Mouse (Mus musculus) large intestine, adult 2 months (tissue): ENCODE measurements around the gene Itpk1. TPM values are rescaled to one million over a fixed set of nuclear protein-coding genes. Genes with fewer than 3 reads are reported as not detected.
"Not testable (repeated sequence)": the region's sequence is repeated elsewhere in the genome, so short reads cannot be mapped to it uniquely, and the experiment has no call there.

ENCODE experiments used
- DNase-seq: peaks from one replicate; pipeline ENCODE4 v3.0.0-alpha.2; 2012; ENCODE audit warnings: low read depth, low spot score
- WGBS: fragments of 180-500 bp; shearing (Covaris S2); methylation state at CpG from one replicate; pipeline ENCODE4 v1.1.7; 2018; 5-methylcytosine and 5-hydroxymethylcytosine counted together
- polyA plus RNA-seq: library from polyadenylated mRNA; depleted of rRNA; stranded (reverse); fragments of >200 nt; gene quantifications from 2 replicates; pipeline ENCODE4 v1.2.3, GENCODE M21; 2012

Gene Itpk1
- polyA plus RNA-seq, 1 experiment = 205 TPM

DNA sequence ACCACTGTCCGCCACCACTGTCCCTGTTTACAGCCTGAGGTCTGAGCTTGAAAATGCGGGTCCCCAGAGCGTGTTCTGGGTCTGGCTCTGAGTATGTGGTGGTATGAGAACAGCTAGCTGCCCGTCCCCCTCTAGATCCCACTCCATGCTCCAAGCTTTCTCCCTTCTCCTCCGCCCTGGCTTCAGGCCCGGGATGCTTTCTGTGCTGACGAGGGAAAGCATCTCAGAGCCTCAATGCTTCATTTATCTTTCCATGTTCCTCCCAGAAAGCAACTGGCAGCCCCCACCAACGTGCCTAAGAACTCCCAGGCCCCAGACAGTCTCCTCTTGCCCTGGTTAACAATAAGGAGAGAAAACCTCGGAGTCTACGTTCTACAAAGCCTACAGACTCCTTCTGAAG, 67.5 kb downstream of the Itpk1 start:
- WGBS = 87% methylated on average over 10 of the region's 10 CpGs
- DNase-seq = no peak

DNA sequence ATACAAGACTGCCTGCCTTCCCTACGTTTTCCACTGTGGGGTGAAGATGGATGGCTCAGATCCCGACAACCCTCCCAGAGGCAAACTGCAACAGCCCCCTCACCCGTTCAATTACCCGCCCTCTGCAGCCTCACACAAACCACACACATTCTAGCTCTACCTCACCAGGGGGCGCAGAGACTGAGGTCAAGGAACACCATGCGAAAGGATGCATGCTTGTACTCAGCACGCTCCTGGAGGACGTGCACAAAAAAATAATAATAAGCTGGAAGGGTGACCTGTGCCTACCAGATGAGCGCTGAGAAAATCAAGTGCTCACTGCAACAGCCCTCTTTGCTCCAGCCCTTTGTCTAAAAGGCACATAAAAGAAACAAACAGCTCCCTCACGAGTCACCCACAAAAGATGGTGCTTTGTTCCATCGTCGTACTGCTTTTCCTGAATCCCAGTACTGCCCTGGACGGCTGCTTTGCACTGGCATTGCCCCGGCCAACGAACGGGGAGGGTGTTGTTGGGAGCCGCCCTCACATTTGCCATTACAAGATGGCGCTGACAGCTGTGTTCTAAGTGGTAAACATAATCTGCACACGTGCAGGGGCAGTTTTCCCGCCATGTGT, 70.2 kb downstream of the Itpk1 start:
- 83% methylated on average over 19 of the region's 20 CpGs for WGBS
- DNase-seq = no peak

DNA sequence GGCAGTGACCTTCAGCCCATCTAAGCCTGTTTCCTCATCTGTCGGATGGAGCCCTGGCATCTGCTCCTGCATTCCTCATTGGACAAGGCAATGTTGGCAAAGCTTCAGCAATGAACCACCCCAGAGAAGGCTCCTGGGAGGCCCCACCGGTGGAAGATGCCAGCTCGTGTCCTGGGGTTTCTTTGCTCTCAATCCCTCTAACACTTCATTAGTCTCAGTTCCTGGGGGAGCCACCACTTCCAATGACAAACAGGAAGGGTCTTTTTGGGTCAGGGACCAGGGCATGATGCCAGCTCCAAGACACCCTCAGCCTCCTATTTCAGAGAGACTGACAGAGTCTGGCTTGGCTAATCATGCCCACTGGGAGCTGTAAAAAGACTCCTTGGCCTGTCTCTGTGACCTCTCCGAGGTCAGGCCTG, 71.6 kb downstream of the Itpk1 start:
- DNase-seq = no peak
- 31% methylated on average over 4 of the region's 4 CpGs for WGBS

DNA sequence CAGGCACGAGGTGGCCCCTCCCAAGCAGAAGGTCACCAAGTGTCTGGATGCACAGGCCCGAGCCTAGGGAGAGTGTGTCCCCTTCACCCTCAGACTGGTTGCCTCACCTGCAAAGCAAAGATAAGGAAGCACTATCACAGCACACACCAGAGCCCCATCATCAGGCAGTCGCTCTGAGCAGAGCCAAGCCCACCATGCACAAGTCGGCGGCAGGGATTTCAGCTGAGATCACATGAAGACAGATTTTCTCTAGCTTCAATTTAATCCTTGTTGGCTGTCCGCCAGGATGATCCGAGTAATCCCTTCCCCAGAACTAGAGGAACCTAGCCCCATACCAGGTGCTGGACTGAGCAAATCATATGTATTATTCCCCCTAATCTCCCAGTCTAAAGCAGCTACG, 73.0 kb downstream of the Itpk1 start:
- WGBS = 65% methylated on average over 8 of the region's 8 CpGs
- no peak for DNase-seq

DNA sequence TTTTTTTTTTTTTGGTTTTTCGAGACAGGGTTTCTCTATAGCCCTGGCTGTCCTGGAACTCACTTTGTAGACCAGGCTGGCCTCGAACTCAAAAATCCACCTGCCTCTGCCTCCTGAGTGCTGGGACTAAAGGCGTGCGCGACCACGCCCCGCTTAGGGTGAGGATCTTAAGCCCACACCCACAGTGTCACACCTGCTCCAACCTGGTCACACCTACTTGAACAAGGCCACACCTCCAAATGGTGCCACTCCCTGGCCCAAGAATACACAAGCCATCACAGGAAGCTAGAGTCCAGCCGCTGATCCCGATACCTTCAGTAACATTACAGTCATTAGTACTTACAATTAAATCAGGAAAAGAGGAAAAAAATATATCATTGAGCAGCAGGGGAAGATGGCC, 74.3 kb downstream of the Itpk1 start:
- not testable (repeated sequence) for DNase-seq
- 50% methylated on average over 9 of the region's 9 CpGs for WGBS

DNA sequence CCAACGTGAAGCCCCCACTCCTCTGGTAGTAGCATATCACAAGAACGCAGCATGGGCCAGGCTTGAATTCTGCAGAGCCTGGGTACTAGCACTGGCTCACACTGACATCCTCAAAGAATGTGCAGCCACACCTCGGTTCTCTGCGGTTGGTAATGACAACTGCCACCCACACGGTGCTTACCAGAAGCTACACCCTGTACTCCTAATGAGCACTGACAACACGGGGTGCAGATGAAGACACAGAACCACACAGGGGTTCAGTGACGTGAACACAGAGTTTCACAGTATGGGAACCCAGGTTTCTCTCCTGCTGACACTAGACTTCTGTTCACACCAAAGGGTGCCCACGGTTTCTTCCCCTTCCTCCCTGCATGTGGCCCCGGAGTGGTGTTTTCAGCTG, 76.5 kb downstream of the Itpk1 start:
- WGBS = 63% methylated on average over 9 of the region's 9 CpGs
- DNase-seq = no peak

DNA sequence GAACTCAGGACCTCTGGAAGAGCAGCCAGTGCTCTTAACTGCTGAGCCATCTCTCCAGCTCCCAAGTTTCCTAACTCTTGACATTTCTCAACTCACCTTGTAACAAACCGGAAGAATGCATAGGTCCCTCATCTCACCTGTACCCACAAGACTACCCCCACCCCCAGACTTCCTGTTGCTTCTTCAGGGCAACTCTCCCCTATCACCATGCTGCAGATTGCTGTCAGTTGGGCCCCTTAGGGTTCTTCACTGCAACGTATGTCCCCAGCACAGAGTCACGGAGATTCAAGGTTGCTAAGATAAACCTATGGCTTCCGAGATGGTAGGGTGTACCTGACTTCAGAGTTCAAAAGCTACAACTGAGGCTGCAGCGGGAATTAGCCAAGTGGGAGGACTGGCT, 77.2 kb downstream of the Itpk1 start:
- WGBS = 93% methylated on average over 5 of the region's 5 CpGs
- DNase-seq = no peak

DNA sequence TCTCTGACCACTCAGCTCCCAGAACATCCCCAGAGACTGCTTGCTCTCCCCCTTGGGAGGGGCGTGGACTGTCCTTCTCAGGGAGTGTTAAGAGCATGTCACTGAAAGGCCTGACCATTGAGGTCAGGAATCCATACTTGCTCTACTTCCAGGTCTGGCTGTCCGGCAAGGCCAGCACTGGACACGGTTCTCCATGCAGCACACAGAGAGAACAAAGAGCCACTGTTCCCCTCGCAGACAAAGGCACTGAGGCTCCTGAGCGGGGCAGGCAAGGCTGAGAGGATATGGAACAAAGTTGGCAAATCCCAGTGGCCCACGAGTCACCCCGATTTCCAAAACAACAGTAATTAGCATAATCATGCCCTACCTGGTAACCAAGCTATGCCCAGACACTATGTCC, 77.9 kb downstream of the Itpk1 start:
- 48% methylated on average over 7 of the region's 7 CpGs for WGBS
- no peak for DNase-seq

DNA sequence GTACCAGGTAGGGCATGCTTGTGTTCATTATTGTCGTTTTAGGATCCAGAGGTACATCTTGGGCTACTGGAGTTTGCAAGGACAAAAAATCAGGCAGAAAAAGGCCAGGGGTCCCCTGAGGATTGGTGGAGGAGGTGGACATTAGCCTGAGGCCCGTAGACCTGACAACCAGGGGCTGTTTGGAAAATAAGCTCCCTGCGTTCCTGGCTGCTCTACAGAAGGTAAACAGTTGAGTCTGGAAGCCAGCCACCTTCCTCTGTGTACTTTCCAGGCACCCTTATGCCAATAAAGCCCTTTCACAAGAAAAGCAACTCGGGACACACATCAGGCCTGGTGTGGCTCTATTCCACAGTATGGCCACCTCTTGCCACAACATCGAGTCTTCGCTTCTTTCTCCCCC, 79.0 kb downstream of the Itpk1 start:
- DNase-seq = no peak
- WGBS = 27% methylated on average over 6 of the region's 6 CpGs

DNA sequence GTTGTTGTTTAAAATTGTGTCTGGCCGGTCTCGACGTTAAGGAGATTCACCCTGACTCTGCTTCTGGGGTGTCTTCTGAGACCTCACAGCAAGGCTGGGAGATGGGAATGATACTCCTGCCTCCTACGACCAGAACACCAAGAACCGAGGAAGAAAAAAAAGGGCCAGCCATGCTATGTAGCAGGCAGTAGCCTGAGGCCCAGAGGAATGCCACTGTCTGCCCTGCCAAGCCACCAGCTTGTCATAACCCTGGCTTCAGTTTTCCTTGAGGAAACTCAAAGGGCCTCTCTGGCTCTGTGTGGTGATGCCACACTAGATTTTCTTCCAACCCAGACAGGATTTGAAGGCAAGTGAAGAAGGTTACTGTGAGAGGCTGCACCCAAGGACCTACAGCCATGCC, 79.6 kb downstream of the Itpk1 start:
- WGBS = 60% methylated on average over 5 of the region's 5 CpGs
- no peak for DNase-seq

DNA sequence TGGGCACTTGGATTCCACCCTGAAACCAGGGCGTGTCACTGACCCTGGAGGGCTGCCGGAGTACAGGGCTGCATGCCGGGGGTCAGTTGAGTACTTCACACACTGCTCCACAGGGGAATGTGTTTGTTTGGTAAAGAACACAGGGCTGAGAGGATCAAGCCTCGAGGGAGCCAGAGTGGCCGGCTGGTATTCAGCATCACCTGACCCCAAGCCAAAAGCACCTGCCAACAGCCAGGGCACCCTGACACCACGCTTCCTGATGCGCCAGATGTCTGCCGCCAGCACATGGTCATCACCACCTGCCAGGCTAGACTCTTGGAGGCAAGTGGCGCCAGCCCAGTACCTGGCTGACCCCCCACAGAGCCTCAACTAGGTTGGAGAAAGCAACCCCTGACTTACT, 80.9 kb downstream of the Itpk1 start:
- no peak for DNase-seq
- 42% methylated on average over 9 of the region's 9 CpGs for WGBS

DNA sequence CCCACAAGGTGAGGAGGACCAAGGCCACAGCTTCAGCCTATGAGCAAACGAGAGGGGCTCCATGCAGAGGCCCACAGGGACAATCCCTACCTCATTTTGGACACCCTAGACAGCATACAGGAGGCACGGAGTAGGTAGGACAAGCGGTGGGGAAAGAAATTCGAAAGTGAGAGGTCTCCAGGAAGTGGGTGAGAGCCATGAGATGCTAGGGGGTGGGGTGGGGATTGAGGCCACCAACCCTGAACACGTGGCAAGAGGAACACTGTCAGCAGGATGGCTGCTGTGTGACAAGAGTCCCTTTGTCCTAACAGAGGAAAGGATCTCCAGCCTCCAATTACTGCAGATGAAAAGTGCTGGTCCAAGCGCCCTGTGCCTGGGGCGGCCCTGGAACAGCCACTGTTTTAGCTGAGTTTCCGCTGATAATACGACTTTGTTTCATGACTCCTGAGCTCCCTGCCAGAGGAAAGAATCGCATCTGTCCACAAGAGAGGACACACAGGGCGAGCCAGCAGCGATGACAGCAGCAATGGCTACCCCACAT, 82.4 kb downstream of the Itpk1 start:
- WGBS = 40% methylated on average over 12 of the region's 12 CpGs

DNA sequence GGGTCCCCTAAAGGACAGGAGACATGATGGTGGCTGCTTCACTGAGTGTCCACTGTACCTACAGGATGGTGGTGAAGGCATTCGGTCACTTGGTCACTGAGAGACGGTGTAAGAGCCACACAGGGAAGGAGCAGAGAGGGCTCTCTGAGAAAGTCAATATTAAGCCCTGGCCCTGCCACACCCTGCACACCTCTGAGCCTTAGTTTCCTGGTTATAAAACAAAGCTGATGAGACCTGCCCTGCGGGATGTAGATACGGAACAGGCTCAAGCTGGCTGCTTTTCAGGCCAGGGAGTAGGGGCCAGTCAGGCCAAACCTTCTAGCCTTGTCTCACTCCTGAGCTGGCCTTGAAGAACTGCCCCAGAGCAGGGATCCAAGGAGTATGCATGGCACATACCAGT, 82.9 kb downstream of the Itpk1 start:
- DNase-seq = peak; percentile 77
- 40% methylated on average over 4 of the region's 4 CpGs for WGBS

More for the DNA sequence above, 82.4 kb downstream of the Itpk1 start:
- no peak for DNase-seq

DNA sequence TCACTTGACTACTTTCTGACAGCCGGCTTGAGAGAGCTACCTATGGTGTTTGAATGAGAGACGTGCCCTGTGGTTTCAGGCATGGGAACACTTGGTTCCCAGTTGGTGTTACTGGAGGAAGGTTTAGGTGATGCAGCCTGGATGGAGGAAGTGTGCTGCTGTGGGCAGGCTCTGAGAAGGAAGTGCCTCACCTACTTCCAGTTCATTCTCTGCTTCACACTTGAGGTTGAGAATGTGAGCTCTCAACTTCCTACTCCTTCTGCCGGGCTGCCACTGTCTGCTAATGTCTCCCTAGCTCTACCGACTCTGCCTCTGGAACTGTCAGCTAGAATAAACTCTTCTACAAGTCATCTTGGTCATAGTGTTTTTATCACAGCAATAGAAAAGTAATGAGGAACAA, 83.5 kb downstream of the Itpk1 start:
- DNase-seq = no peak
- 55% methylated on average over 4 of the region's 4 CpGs for WGBS

DNA sequence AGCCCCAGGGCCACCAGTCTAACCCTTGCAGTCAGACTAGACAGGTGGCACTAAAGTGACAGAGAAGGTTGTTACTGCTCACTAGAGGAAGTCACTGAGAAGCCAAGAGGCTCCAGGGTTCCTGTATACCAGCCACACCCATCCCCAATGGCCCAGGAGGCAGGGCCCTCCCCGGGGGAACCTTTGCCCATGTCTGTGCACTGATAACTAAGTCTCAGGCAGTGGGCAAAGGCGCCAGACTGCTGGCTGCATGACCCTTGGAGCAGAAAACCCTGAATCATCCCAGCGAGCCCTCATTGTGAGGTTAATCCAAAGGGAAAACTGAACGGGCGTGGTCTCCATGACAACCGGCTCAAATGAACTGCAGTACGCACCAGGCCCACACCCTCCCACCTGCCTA, 84.8 kb downstream of the Itpk1 start:
- peak; percentile 80 for DNase-seq
- 32% methylated on average over 7 of the region's 7 CpGs for WGBS

DNA sequence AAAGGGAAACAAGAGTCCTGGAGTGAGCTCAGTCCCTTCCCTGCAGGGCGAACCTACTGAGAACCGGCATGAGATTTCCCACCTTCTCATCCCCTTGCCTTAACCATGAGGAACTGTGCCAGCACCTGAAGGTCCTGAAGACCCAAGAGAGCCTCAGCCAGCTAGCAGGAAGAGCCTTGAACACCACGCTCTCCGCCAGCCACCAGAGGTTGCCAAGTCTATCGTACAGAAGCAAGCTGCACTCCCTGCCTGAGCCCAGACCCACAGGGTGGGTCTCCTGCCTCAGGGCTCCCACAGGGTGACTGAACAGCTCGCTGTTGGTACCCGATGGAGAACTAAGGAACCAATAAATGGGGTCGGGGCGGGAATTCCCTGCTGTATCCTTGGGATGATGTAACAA, 86.6 kb downstream of the Itpk1 start:
- 32% methylated on average over 9 of the region's 9 CpGs for WGBS
- DNase-seq = no peak

DNA sequence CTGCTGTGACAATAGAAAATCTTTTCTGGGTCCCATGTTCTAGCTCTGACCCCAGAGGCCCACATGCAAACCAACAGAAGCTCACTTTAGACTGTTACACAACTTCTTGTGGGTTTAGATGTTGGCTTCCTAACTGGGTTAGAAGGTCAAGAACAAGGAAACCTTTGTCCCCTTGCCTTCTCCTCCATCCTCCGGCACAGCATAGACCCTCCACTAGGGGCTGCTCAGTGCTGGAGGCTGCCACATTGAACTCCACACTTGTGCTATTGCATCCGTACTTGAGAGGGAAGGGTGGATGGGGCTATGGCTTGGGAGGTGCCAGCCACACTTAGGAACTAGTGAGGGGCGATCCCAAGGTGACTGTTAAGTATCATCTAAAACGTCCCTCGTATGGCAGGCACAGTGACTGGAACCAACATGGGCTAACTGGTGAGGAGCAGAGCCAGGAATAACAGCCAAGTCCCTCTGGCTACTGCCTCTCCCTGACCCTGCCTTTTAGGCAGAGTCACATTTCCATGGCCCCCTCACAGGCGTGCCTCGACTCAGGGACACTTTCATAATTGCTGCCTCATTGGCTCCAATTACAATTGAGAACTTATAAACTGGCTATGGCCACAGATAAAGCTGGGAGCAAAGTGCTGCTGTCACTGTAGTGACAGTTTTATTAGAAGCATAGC, 87.7 kb downstream of the Itpk1 start:
- DNase-seq = no peak
- 34% methylated on average over 7 of the region's 7 CpGs for WGBS

DNA sequence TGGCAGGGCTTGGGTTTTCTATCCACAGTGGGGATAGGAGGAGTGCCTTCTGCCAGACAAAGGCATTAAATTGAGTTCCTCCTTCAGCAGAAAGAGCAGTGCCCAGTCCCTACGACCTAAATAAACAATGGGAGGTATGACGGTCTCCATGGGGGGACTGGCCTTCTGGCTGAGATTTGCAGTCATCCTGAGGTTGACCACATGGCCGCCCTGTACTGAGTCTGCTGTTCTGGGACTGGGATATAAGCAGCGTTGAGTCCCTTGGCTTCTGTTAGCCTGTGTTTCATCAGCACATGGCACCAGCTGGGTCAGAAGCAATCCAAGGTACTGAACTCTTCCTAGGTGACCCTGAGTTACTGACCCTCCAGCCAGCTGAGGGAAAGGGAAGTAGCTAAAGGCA, 88.5 kb downstream of the Itpk1 start:
- DNase-seq = no peak
- WGBS = 71% methylated on average over 4 of the region's 4 CpGs

DNA sequence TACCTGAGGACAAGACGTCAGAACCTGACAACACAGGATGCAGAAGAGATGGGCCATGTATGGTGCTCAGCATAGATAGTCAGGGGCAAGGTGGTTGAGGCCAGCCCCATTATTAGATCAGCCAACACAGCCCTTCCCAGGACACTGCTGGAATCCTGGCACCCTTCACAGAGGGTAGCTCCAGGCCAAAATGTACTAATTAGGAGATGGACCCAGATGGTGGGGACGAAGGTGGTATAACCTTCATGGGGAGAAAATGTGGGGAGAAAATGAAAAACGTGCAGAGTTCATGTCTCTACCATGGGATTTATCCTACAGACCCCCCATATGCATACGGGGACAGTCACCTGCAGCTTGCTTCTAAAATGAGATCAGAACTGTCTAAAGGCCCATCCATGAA, 91.3 kb downstream of the Itpk1 start:
- no peak for DNase-seq
- WGBS = 93% methylated on average over 4 of the region's 4 CpGs

DNA sequence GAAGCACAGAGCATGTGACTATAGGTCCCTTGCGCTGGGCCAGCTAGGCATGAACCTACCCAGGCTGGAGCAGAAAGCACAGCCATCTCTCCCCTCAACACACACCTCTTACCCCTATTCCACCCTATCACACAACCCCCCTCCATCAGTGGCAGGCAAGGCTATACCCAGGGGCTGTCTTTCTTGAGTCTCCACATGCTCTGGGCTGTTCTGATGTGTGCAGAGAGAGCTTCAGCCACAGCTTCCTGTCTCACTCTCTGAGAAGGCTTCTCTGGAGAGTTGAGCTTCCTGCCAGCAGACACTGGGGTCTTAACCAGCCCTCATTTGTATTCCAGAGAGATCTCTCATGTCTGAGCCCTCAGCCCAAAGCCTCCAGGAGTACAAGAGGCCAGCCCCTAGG, 92.3 kb downstream of the Itpk1 start:
- no peak for DNase-seq
- 87% methylated on average over 1 of the region's 1 CpGs for WGBS

DNA sequence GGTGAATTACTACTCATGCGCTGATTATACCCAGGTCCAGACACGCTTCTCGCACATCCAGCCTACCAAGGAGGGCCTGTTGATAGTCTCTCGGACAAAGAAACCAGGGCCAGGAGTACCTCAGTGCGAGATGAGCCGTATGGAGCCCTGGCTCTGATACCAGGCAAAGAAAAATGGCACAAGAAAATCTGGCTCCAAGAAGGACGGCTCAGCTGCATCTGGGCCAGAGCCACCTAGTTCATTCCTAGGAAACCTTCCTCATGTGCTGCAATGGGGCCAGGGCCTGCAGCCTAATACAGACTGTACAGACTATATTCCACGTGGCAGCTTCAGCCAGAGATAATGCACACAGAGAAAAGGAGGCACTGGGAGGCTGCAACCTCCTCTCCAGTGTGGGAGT, 93.8 kb downstream of the Itpk1 start:
- no peak for DNase-seq
- 88% methylated on average over 8 of the region's 8 CpGs for WGBS
